Mouse (Mus musculus): ENCODE measurements around the gene Ssna1.

The Ssna1 gene

GRCm38 (mm10) chr2:25271827-25272511 lies at the start of gene Ssna1, which contains the start of gene Anapc2:
Gene Ssna1 (minus strand): TSS chr2:25272438.
Gene Anapc2 (plus strand): TSS chr2:25272478.
- peak; percentile 99 for DNase-seq (ENCODE audit: extremely low spot score, low spot score)

GRCm38 (mm10) chr2:25320084-25320483 lies 47.8 kb upstream of the Ssna1 start:
- no peak for DNase-seq (ENCODE audit: extremely low spot score, low spot score)

- peak; percentile 71 for DNase-seq (ENCODE audit: extremely low spot score, low spot score)
Measured at GRCm38 (mm10) chr2:25318971-25319773, 46.9 kb upstream of the Ssna1 start, which contains the start of gene Grin1. Gene Grin1 (minus strand): TSS chr2:25319187.

- no peak for DNase-seq (ENCODE audit: extremely low spot score, low spot score)
Measured at GRCm38 (mm10) chr2:25318119-25318966, 46.1 kb upstream of the Ssna1 start.

GRCm38 (mm10) chr2:25311491-25311891 lies 39.3 kb upstream of the Ssna1 start:
- no peak for DNase-seq (ENCODE audit: extremely low spot score, low spot score)

- no peak for DNase-seq (ENCODE audit: extremely low spot score, low spot score)
Measured at GRCm38 (mm10) chr2:25310969-25311368, 38.7 kb upstream of the Ssna1 start.

- DNase-seq (ENCODE audit: extremely low spot score, low spot score) = no peak
Measured at GRCm38 (mm10) chr2:25310180-25310579, 37.9 kb upstream of the Ssna1 start.

DNA sequence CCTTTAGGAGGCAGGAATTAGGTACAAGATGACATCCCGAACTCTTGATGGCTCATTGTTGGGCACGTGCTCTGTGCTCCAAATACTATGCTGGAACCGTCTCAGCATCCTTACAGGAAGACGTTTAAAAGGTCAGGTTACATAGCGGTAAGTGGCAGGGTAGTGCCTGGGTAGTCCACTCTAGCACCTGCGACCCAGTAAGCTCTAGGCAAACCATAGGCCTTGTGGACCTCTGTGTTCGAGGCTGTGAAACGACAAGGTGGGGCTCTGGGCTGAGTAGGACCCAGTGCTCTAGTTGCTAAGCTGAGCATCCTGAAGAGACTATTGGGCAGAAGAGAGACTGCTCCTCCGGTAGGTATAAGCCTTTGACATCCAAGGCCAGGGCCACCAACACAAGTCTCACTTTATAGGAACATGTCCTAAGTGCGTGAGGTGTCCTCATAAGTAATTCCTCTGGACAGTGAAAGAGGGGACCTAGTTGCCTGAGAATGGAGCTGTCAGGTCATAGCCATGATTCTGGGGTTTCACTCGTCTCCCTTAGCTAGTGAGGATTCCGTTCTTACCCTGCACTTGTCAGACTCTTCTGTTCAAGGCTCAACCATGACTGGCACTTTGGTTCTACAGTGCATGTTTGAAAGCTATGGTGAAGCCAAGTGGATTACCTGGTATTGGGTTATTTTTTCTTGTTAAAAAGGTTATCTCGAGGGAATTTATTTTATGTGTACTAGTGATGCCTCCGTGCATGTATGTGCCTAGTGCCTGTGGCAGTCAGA lies 33.5 kb upstream of the Ssna1 start:
- no peak for DNase-seq (ENCODE audit: extremely low spot score, low spot score)

GRCm38 (mm10) chr2:25304657-25305541 lies 32.7 kb upstream of the Ssna1 start:
- peak; percentile 63 for DNase-seq (ENCODE audit: extremely low spot score, low spot score)

- DNase-seq (ENCODE audit: extremely low spot score, low spot score) = no peak
Measured at GRCm38 (mm10) chr2:25303931-25304656, 31.9 kb upstream of the Ssna1 start.

DNA sequence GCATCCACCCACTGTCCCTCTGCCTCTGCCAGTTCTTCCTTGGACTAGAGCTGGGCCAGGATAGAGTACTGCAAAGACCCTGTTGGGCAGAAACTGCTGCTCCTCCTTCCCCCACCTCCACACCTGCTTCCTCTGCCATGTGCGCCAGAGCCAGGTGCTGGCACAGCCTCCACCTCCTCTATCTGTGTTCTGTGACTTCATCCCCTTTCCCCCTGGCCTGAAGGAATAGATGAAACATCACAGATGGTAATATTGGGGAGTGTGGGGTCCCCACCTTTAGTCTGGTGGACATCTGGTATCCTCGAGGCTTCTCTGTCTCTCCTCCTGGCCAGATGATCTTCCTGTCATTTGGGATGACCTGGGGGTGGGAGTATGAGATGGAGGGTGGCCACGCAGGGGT lies 31.2 kb upstream of the Ssna1 start:
- no peak for DNase-seq (ENCODE audit: extremely low spot score, low spot score)

DNA sequence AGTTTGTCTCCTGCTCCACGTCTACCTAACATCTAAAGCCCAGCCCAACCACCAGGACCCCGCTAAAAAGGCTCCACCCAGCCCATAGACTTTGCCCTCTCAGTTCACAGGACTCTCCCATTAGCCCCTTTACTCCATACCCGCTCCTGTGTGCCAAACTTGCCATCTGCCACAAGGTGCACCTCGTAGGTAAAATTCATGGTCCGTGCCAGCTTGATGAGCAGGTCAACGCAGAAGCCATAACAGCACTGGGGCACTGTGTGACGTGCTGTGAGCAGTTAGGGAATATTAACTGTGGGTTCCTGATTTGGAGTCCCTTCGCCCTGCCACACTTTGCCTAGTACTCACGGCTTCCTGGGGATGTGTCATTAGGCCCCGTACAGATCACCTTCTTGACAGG lies 25.8 kb upstream of the Ssna1 start:
- DNase-seq (ENCODE audit: extremely low spot score, low spot score) = no peak

GRCm38 (mm10) chr2:25297093-25297492 lies 24.9 kb upstream of the Ssna1 start:
- DNase-seq (ENCODE audit: extremely low spot score, low spot score) = no peak

DNA sequence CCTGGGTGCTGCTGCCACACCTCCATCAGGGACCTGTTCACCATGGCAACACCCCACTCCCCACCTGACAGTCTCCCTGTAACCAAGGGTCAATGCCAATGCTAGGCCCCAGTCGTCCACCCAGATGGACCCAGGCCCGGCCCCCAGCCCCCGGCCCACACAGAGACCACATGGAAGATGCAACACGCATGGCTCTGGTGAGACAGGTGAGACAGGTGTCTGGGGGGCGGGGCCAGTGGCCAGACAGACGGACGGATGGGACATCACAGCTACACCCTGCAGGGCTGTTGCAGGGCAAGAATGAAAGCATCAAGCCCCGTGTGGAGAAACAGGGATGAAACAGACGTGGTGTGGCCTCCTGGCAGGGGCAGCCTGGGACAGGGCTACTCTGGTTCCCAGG lies 21.5 kb upstream of the Ssna1 start:
- no peak for DNase-seq (ENCODE audit: extremely low spot score, low spot score)

- peak; percentile 85 for DNase-seq (ENCODE audit: extremely low spot score, low spot score)
Measured at GRCm38 (mm10) chr2:25292856-25293255, 20.6 kb upstream of the Ssna1 start.

DNA sequence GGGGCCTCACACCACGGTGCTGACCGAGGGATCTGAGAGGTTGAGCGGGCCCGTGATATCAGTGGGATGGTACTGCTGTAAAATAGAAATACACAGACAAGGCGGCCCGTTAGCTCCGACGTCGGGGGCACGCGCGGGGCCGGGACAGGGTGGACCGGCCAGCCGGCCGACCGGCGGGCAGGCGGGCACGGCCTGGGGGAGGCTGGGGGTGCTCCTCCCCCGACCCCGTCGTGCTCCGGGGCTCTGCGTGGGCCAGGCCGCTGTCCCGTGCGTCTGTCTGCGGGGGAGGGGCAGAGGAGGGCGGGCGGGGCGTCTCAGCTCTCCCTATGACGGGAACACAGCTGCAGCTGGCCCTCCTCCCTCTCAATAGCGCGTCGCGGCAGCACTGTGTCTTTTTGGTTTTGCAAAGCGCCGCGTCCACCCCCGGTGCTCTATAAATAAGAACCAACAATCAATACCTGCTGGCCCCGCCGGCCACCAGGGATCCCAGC lies 19.9 kb upstream of the Ssna1 start:
- no peak for DNase-seq (ENCODE audit: extremely low spot score, low spot score)

DNA sequence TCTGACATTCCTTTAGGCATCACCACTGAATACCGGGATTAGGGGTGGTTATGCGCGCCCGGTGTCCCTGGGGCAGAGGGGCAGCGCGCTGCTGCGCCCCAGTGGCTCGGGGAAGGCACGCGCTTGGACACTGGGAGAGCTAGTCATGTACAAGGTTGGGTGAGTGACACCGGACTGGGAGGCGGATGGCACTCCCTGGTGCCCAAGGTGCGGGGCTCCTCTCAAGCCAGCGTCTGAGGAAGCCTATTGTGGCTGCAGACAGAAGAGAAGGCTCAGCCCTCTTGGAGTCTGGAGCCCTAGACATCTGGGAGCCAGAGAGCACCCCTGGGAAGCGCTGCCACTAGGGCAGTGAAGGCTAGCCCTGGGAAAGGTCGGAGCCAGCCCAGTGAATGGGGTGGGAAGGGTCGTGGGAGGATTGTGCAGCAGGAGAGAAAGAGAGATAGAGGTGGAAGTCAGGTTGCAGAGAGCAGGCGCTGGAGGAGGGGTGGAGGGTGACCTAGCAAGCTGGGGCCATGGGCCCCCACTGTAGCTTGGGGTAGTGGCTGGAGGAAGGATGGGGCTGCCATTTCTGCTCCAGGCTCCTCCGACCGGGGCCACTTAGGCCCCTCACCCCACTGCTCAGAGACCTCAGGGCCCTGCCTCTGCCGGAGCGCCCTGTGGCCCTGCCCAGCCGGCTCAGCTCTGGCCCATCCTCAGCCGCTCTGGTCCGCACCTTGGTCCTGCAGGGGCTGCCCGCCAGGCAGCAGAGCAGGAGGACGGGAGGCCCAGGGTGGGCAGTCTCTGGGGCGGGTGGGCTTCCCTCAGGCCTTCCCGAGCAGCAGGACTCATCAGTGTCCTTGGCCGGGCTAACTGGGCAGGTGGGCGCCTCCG lies 19.2 kb upstream of the Ssna1 start:
- DNase-seq (ENCODE audit: extremely low spot score, low spot score) = peak; percentile 33

DNA sequence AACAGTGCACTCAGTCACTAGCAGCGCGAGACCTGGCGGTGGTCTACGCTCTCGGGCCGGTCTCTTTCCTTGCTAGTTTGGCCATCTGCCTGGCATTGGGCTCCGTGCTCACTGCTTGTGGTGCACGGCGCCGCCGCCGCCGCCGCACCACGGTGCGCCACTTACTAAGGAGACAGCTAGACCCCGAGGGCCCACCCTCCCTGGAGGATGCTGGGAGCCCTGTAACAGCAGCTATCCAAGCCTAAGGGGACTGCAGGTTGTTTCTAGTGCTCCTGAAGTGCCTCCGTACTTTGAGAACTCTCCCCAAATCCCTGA lies 18.5 kb upstream of the Ssna1 start:
- DNase-seq (ENCODE audit: extremely low spot score, low spot score) = no peak
